Mouse (Mus musculus): ENCODE measurements at regions not wholly inside any gene's neighbourhood (a gene's known extent, or its start where the extent isn't known, plus 50 kb on each side); places are given as distances from the start of the nearest gene placed in this dataset.
A peak's percentile ranks its signal among the peaks of the same experiment; 100 is the strongest.

DNA sequence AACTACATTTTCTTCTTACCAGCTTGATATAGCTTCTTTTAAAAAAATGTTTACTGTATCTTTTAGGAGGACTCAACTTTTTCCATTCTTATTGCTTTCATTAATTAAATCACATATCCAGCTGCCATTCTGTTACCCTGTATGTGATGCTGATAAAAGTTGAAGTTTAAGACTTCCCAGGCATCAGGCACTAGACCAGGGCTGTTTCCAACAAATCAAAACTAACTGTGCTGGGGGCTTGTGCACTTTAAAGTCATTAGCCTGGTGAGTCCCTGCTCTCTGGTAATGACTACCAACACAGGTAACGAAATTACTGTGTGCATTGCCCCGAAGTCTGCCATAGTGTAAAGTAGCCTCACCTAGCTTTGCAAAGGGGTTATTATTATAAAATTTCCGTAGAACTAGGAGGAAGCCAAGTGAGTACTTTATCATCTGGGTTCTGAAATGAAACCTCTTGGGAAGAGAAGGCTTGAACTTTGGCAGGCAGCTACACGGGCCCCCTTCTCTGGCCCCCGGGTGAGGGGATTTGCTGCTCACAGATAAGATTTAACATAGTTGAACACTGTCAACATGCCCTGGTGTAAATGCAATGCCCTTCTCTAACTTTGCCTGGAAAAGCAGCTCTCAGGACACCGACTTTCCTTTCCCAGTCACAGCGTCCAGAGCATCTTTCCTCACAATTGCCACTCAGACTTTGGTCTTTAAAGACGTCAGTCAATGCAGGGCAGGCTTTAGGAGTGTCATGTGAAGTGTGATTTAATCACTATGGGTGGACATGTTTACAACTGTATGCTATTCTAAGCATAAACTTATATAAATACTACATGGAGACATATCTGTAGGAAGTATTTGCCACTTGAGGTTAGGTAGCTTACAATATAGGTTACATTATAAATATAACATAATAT lies 122.1 kb upstream of the Tab2 start:
- no peak for ATAC-seq (ENCODE audit: extremely low read depth, insufficient number of reproducible peaks, low FRiP score, poor library complexity, severe bottlenecking)

DNA sequence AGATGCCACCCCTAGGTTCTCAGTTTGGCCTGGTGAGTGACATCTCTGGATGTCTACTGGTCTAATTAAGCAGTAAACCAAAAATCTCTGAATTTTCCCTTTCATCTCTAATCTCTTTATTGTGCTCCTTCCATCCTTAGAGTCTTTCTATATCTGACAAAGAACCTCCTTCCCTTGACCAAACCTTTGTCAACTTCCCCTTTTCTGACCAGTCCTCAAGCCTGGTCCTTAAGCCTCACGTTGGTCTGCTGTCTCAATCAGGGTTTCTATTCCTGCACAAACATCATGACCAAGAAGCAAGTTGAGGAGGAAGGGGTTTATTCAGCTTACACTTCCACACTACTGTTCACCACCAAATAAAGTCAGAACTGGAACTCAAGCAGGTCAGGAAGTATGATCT lies 116.4 kb upstream of the Tab2 start:
- peak; percentile 39; the same call in 1 of the 2 replicates for ATAC-seq (ENCODE audit: extremely low read depth, insufficient number of reproducible peaks, low FRiP score, poor library complexity, severe bottlenecking)

GRCm38 (mm10) chr10:8071858-8072257 lies 115.8 kb upstream of the Tab2 start:
- no peak for ATAC-seq (ENCODE audit: extremely low read depth, insufficient number of reproducible peaks, low FRiP score, poor library complexity, severe bottlenecking)

GRCm38 (mm10) chr10:8070472-8070871 lies 114.4 kb upstream of the Tab2 start:
- ATAC-seq (ENCODE audit: extremely low read depth, insufficient number of reproducible peaks, low FRiP score, poor library complexity, severe bottlenecking), result no peak

- ATAC-seq (ENCODE audit: extremely low read depth, insufficient number of reproducible peaks, low FRiP score, poor library complexity, severe bottlenecking), result no peak; the same call in 1 of the 2 replicates
These were observed 110.9 kb upstream of the Tab2 start for GRCm38 (mm10) chr10:8066926-8067325.

- ATAC-seq (ENCODE audit: extremely low read depth, insufficient number of reproducible peaks, low FRiP score, poor library complexity, severe bottlenecking), result peak; percentile 97
These were observed 109.7 kb upstream of the Tab2 start for GRCm38 (mm10) chr10:8065746-8066145.

DNA sequence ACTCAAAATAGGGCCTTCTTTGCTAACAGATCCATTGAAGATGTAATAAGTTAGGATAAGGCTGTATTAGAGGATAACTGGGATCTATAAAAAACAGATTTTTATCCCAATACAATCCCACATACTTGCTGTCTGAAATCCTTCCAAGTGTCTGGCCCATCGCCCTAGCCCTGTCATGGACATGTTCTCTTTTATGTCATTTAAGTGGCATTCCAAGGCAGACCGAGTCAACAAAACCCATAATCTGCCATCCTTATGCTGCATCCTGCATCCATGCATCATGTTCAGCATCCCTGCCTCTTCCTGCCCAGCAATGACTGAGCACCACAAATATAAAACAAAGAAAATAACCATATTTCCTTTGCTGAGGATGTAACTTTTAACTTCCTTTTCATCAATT lies 108.3 kb upstream of the Tab2 start:
- ATAC-seq (ENCODE audit: extremely low read depth, insufficient number of reproducible peaks, low FRiP score, poor library complexity, severe bottlenecking), result no peak

DNA sequence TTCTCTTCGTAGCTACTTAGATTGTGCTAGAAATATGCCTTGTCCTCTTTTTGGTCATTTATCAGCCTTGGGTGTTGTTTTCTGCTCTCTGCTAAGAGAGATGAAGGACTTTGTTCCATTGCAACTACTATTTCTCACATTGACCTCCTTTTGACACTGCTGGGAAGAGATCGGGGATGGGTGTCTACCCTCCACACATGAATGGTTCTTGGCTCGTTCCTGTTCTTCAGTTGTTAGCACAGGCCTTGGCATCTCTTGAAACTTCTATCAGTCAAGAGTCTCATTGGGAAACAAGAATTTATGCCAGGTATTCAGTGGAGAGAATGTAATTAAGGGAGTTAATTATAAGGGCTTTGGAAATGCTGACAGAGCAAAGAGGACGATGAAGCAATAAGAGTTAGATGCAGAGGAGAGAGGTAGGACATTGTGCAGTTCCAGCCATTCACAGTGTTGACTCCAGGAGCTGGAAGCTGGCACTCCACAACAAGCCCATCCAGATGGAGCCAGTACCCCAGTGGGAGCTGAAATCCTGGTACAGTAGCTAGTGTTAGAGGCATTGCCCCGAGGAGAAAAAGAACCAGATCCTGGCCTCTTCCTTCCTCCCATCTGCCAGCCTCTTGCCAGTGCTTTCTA lies 107.5 kb upstream of the Tab2 start:
- no peak for ATAC-seq (ENCODE audit: extremely low read depth, insufficient number of reproducible peaks, low FRiP score, poor library complexity, severe bottlenecking)

GRCm38 (mm10) chr10:8060987-8061386 lies 105.0 kb upstream of the Tab2 start:
- ATAC-seq (ENCODE audit: extremely low read depth, insufficient number of reproducible peaks, low FRiP score, poor library complexity, severe bottlenecking), result no peak

GRCm38 (mm10) chr10:8059769-8060168 lies 103.7 kb upstream of the Tab2 start:
- no peak for ATAC-seq (ENCODE audit: extremely low read depth, insufficient number of reproducible peaks, low FRiP score, poor library complexity, severe bottlenecking)

DNA sequence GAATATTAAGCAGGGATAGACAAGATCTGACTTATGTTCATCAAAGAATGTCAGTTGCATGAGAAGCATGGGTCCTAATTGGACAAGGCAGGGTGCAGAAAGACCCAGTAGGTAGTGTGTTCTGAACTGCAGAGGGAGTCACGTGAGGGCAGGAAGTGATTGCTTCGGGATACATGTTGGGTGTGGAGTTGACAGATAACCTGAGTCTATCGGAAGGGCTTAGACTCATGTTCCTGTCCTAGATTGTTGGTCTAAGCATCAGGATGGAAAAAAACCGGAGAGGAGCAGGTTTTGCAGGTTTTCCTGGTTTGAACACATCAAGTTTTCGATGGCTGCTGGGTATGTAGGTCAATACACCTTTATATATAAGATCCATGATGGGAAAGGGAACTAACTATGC lies 101.8 kb upstream of the Tab2 start:
- no peak for ATAC-seq (ENCODE audit: extremely low read depth, insufficient number of reproducible peaks, low FRiP score, poor library complexity, severe bottlenecking)

DNA sequence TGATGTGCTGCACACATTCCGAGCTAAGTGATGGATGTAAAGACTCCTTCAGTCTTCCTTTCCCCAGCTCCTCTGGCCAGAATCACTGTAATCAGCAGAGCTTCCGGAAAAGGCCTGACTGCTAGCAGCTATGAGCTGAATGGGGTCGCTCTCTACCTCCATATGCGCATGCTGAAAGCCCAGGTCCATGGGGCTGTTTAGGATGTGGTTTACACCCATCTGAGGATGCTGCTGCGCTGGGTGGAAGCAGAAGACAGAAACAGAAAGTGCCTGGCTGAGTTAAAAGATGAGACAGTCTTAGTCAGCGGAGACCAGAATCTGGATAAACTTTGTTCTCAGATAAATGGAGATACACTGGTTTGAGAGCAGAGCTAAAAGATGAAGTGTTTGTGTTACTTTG lies 99.3 kb upstream of the Tab2 start:
- peak; percentile 52; the same call in 1 of the 2 replicates for ATAC-seq (ENCODE audit: extremely low read depth, insufficient number of reproducible peaks, low FRiP score, poor library complexity, severe bottlenecking)

DNA sequence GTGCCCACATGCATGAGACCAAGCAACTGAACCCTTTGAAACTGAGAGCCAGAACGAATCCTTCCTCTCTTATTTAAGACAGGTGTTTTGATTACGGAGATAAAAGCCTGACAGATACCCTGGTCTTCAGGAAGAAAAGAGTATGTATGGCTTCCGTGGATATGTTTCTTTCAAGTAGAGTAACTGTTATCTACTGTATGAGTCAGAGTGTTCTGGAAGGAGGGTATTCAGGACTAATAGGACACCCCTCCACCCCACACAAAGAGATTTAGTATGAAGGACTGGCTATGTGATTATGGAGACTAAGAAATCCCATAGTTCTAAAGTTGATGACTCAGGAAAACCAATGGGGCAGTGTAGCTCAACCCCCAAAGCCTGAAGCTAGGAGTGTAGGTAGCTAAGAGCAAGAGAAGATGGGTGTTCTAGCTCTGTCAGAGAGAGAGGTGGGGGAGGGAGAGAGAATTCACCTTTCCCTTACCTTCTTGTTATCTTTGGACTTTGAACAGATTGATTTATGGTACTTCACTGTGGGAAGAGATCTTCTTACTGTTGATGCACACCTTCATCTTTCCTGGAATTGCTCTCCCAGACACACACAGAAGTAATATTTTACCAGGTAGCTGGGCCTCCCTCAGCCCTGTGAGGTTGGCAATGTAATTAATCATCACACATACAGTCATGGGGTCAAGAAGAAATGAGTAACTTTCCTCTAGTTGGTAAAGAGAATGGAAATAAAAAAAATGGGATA lies 87.6 kb upstream of the Tab2 start:
- ATAC-seq (ENCODE audit: extremely low read depth, insufficient number of reproducible peaks, low FRiP score, poor library complexity, severe bottlenecking), result no peak

GRCm38 (mm10) chr10:8042306-8042705 lies 86.3 kb upstream of the Tab2 start:
- no peak for ATAC-seq (ENCODE audit: extremely low read depth, insufficient number of reproducible peaks, low FRiP score, poor library complexity, severe bottlenecking)

GRCm38 (mm10) chr10:8041790-8042189 lies 85.8 kb upstream of the Tab2 start:
- no peak for ATAC-seq (ENCODE audit: extremely low read depth, insufficient number of reproducible peaks, low FRiP score, poor library complexity, severe bottlenecking)

GRCm38 (mm10) chr10:8037986-8038631 lies 82.1 kb upstream of the Tab2 start:
- ATAC-seq (ENCODE audit: extremely low read depth, insufficient number of reproducible peaks, low FRiP score, poor library complexity, severe bottlenecking), result no peak

GRCm38 (mm10) chr10:8036293-8036692 lies 80.3 kb upstream of the Tab2 start:
- no peak for ATAC-seq (ENCODE audit: extremely low read depth, insufficient number of reproducible peaks, low FRiP score, poor library complexity, severe bottlenecking)

DNA sequence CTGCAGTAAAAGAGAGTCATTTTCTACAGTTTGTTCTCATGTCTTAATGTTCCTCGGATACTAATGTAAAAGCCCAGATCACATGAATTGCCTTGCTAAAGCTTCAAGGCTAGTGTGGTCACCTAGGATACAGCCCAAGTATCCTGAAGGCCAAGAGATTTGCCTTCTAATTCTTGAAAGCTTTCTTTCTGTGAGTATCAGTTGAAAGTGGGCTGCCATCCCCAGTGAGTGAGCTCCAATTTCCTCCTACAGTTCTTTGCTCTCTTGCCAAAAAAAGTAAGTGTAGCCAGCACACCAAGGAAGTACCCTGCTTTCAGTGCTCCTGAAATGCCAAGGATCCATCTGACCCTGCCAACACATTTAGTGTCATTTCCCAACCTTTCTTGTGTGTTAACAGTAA lies 79.3 kb upstream of the Tab2 start:
- ATAC-seq (ENCODE audit: extremely low read depth, insufficient number of reproducible peaks, low FRiP score, poor library complexity, severe bottlenecking), result no peak

DNA sequence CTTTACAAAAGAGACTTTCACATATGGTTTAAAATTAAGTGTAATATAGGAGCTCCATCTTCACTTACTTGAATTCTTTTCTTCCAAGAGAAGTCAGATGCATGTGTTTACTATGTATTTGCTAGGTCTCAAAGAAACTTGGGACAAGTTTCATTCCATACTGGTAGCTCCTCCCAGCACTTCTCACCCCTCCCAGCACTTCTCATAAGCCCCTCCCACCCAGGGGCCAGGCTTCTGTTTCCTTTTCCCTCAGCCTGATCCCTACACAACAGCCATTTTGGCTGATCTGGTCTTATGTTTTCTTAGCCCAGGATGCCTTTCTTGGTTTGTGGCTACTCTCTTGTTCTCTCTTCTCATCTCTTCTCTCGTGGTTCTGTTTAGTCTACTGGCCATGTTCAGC lies 76.2 kb upstream of the Tab2 start:
- no peak for ATAC-seq (ENCODE audit: extremely low read depth, insufficient number of reproducible peaks, low FRiP score, poor library complexity, severe bottlenecking)

All from neutrophil, adult 5-6 weeks (primary cell).